Mouse (Mus musculus): ENCODE measurements around the gene Styx.
"Not testable (repeated sequence)": the region's sequence is repeated elsewhere in the genome, so short reads cannot be mapped to it uniquely, and the experiment has no call there.

Gene Styx

DNA sequence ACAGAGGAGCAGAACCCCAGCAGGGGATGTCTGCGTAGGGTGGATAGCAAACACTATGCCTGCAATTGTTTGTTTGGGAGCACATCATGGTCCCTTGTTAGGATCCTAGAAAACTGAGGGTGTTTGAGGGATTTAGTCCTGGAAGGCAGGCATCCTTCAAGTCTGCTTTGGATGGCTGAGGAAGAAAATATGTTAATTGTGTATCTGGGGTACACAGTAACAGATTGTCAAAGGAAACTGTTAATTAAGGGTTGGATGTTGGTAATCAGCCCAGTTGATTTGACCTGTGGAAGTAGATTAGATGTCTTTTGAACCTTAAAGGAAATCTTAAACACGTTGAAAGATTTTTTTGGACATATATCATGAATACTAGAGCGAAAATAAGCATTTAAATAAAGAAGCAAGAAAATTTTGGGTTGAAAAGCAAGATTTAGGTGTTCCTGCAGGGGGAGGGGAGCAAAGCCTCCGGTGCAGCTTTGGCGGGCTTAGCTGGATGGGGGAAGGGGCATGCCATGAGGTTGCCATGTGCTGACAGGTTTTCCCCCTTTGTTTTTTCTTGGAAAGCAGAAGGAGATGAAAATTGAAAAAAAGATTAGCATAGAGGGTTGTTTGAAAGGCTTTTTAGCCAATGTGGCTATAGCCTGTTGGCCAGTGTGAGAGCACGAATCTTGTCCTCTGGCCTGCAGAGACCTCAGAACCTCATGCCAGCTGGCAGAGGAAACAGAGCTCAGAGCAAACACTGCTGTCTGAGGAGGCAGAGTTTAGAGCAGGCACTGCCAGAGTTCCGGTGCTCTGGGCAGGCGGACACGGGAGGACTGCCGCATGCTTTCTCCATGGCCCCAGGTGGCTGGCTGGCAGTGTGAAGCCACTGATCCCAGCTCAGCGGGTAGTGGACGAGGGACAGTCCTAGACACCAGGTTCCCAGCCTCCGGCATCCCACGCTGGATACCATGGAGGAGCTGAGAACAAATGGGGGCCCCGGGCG, 13.6 kb downstream of the Styx start:
- DNase-seq (ENCODE audit: low spot score in 2 of 2), result no peak

DNA sequence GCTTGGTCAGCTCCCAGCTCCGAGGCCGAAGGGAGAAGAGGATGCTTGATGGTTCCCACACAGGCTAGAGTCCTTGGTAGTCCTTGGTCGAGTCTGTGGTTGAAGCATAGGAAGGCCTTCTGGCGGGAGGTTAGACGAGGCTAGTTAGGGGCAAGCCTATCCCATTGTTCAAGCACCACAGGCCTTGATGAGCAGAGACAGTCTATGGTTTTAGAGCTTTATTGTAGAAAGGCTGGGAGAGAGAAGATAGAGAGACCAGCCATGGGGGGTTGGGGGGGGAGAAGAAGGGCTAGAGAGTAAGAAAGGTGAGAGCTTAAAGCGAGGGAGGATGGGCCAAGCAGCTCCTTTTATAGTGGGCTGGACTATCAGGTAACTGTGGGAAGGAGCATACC, 14.3 kb downstream of the Styx start:
- no peak for DNase-seq (ENCODE audit: low spot score in 2 of 2)

DNA sequence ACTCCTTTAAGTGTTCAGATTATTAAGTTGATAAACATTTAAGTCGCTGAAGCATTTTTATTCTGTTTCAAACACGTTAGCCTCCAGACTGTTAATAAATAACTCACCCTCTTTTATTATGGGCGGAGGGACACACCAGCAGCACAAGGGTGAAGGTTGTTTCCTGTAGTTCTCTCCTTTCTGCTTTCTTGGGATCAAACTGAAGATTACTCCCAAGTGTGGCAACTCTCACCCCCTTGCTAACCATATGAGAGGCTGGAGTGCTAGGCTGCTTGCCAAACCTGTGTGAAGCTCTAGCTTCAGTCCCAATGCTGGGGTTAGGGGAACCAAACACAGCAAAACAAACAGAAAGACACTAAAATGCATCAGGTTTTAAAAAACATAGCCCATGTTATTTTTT, 27.9 kb downstream of the Styx start:
- DNase-seq (ENCODE audit: low spot score in 2 of 2), result no peak

DNA sequence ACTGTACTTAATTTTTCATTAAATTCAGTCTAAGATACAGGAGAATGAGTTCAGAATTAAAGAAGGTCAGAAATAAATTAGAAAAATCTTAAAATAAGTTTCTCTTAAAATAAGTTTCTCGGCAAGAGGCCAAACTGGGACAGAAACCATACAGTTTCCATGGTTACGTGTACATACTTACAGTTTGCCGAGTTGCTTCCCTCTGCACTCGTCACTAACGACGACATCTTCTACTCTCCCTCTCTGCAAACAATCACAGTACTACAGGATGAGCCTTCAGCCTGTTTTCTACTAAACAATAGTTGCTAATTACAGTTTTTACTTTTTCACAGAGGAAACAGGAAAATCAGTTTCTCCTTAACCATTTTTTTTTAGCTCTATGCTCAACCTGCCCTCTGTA, 29.9 kb downstream of the Styx start:
- DNase-seq (ENCODE audit: low spot score in 2 of 2), result no peak

DNA sequence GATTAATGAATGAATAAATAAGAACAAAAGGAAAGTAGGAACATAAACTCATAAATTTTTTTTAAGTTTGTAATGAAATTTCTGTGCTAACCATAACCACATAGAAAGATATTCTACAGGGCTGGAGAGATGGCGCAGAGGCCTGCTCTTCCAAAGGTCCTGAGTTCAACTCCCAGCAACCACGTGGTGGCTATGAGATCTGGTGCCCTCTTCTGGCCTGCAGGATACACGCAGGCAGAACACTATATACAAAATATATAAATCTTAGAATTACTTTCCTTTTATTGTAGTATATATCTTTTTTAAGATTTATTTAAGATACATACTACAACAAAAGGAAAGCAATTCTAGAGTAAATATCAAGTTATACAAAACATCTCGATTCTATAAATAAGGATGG, 32.0 kb downstream of the Styx start:
- no peak for DNase-seq (ENCODE audit: low spot score in 2 of 2)

DNA sequence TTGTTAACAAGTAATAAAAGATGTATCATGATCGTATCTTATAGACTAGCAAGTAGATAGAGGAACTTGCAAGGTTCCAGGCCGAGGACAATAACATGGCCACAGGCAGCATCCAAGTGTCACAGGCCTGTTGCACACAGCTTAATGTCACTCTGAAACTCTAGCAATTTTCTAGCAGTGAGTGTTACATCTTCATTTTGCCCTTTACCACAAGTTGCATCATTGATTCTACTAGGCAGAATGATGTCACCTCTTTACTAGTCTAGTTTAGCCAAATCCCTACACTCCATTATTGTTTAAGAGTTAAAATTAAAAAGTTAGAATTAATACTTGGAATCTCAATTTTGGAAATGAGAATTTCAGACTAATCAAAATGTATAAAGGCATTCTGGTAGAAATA, 34.7 kb downstream of the Styx start:
- DNase-seq (ENCODE audit: low spot score in 2 of 2), result no peak

DNA sequence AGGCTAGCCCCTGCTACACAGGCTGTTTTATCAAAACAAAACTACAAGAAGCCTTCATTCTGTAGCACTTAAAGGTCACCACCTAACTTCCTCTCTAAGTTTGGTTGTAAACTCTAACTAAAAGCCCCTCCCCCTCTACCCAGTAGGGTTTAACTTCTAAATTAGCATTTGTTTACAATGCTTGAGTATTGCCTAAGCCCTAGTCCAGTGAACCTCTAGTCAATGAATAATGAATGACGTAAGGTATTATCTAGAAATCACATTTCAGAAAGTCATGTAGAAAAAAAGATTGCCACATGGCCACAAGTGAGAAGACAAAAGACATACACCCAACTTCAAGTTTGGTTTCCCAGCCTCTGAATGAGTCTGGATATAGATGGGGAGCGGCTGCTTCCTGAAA, 36.6 kb downstream of the Styx start:
- no peak for DNase-seq (ENCODE audit: low spot score in 2 of 2)

DNA sequence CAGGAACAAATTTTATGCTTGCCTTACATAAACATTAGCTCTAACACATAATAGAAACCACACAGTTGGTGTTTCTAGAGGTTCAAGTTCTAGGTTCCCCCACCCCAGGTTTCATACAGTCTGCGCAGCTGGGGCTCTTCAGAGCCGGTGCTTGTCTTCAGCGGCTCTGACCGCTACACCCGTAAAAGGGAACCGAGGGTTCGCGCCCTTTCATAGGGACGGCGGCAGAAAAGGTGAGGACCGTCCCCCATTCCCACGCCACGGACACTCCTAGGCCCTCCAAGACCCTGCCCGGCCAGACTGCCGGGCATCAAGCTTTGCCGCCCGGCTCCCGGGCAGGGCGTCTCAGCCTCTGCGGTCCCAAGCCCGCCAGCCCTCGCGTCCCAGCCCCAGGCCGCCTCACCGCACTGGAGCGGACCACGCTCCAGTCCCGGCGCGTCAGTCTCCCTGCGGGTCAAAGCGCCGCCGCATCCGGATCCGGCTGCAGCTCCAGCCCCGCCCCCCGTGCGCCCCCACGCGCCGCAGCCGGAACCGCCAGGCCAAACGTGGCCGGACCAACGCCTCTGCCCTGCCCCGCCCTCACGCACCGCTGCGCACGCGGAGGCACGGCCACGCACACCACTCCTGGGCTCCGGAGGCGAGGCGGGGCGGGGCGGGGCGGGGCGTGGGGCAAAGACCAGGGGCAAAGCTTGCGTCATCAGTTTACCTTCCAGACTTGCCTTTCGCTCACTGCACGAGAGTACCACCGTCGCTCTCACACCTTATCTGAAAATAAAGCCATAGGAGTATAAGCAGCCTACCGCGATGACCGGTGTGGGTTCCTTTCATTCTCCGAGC, 37.7 kb downstream of the Styx start:
- peak; percentile 67 to 82 for DNase-seq (ENCODE audit: low spot score in 2 of 2)

DNA sequence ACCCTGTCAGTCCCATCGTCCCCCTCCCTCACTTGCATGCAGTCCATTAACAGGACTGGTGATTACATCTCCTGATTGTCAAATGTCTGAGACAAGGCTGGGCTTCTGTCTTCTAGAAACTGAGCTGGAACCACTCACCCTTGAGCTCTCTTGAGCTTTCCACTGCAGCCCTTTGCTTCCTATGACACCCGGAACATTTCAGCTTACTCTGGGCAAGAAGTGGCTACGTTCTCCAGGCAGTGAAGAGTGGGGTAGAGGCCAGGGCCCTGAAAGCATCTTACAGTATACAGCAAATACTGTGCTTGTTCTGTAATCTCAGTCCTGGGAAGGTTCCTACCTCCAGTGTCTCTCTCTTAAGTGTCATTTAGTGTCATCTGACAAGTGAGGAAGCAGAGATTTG, 38.3 kb downstream of the Styx start:
- peak in 1 of 2 experiments; percentile 10 for DNase-seq (ENCODE audit: low spot score in 2 of 2)

DNA sequence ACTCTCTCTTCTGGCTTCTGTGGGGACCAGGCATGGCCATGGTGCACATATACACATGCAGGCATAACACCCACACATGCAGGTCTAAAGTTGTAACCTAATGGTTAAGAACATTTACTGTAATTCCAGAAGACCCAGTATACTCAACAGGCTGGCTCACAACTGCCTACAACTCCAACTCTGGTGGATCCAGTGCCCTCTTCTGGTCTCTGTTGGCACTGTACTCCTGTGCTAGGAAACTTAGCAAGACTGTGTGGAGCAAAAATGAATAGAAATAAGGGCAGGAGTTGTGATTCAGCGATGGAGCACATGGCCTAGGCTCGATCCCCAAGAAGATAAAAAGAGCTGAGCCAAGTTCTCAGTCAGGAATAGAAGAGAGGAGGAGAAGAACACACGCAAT, 48.9 kb downstream of the Styx start:
- DNase-seq (ENCODE audit: low spot score in 2 of 2), result peak in 1 of 2 experiments; percentile 20

DNA sequence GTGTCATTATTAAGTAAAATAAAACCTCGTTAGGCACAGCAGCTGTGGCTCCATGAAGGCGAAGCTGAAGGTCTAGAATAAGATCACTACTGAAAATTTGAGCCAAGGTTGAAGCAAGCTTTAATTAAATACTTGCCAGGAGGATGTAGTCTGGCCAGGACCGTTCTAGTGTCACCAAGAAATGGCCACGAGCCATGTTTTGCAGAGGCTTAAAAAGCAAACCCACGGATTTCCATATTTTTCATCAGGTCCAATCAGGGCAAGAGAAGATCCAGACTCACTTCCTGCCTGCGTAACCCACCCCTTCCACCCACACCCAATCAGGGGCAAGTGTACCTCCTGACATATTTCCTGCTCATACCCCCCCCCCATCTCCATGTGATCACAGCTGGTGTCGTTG, 52.8 kb downstream of the Styx start:
- DNase-seq (ENCODE audit: low spot score in 2 of 2), result no peak

DNA sequence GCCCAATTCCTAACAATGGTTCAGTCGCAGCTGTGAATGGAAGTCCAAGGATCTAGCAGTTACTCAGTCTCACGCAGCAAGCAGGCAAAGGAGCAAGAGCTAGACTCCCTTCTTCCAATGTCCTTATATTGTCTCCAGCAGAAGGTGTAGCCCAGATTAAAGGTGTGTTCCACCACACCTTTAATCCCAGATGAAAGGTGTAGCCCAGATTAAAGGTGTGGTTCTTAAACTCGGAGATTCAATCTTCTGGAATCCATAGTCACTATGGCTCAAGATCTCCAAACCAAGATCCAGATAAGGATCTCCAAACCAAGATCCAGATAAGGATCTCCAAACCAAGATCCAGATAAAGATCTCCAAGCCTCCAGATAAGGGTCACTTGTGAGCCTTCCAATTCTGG, 53.9 kb downstream of the Styx start, which contains the start of gene Gnpnat1:
Gnpnat1 (minus strand) TSS at position 101 of the 400 bp plus-strand sequence.
- not testable (repeated sequence) for DNase-seq (ENCODE audit: low spot score in 2 of 2)

DNA sequence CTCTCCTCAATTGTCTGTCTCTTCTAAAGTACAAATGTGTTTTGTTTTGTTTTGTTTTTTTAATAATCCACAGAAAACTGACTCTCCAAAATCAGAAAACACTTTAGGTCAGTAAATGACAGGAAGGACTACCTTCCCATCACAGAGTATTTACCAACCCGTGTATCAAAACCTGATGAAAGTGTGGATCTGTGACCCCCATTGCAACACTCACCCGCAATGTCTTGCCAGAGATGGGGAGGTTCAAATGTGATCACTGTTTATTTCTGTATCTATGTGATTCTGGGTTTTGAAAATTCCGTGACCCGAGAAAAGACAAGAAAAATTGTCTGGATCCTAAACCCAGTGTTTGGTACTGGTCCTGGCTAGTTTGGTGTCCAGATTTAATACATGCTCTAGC, 65.4 kb downstream of the Styx start:
- DNase-seq (ENCODE audit: low spot score in 2 of 2), result no peak

DNA sequence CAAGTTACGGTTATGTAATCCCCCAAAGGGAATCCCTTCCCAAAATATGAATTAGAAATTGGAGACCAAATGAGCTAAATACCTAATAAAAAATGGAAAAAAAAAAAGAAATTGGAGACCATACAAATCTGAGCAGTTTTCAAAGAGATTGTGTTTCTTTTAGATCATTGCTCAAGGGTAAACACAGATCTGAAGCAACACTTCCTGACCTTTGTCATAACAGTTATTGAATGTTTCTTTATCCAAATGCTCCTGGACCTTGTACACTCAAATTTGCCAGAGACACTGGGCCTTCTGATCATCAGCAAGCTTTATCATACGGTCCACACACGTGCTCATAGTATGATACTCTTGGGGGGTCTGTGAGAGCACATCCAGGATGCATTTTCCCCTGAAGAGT, 67.7 kb downstream of the Styx start:
- DNase-seq (ENCODE audit: low spot score in 2 of 2), result no peak

DNA sequence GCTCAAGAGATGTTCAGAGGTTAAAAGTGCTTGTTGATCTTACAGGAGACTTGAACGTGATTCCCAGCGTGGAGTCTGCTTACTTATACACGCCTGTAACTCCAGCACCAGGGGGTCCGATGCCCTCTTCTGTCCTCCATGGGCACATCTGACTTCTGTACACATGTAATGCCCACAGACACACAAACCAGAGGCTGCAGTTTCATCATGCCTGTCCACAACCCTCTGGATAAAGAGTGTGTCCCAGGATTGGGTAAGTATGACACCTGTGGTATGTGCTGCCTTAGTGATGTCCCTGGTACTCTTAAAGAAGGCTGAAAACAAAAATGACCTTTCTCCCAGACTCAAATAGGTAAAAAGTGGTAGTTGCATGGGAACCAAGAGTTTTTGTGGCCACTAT, 68.4 kb downstream of the Styx start:
- DNase-seq (ENCODE audit: low spot score in 2 of 2), result no peak

DNA sequence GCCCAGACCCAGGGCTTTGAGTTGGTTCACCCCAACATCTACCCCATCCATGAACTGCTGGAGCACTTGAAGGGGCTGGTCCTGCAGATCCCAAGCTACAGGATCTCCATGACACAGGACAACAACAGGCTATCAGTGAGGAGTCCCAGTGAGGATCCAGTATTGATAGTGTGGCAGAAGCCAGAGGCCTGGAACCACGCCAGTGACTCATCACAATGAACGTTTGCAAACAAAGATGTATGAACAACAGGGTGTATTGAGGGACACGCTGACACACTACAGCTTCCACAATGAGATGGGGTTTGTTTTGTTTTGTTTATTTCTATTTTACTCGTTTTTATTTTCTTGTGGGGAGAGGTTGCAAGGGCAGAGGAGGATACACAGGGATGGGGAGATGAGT, 71.5 kb downstream of the Styx start:
- DNase-seq (ENCODE audit: low spot score in 2 of 2), result no peak

DNA sequence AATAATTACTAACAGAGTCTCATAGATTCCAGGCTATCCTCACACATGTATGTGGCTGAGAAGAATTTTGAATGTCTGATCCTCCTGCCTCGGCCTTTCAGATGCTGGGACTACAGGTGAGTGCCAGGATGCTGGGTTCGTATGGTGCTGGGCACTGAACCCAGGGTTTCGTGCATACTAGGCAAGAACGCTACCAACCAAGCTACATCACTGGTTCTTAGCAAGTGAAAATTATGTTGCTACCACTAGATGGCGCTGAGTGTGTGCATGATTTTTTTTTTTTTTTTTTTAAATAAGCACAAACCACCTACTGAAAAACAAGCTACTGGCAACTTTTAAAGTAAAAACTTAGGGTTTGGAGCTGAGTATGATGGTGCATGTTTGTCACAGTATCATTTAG, 72.3 kb downstream of the Styx start:
- peak in 1 of 2 experiments; percentile 16 for DNase-seq (ENCODE audit: low spot score in 2 of 2)

DNA sequence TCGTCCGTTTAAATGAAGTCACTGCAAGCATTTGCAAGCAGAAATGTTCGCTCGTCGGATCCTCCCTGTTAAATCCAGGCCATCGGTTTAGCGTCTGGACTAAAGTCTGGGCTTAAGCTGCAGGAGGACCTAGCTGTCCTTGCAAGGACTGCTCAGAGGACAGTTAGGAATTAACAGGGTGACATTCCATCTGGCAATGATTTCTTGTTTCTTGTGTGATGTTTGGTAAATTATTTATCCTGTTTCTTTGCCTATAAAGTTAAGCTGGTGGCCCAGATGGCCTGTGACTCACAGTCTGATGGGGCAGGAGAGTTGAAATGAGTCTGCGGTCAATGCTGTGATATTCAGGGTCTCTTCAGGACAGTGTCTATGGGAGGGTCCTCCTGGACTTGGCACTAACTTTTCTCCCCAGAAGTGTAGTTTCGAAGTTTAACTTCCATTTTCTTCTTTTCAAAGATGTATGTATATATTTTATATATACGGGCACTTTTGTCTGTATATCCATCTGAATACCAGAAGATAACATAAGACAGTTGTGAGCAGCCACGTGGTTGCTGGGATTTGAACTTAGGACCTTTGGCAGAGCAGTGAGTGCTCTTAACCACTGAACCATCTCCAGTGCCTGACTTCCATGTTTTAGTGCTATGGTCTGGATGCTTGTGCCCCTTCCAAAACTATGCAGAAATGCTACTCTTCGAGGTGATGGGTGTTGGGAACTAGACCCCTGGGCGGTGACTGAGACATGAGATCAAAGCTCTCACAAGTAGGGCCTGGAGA, 79.4 kb downstream of the Styx start:
- DNase-seq (ENCODE audit: low spot score in 2 of 2), result no peak

DNA sequence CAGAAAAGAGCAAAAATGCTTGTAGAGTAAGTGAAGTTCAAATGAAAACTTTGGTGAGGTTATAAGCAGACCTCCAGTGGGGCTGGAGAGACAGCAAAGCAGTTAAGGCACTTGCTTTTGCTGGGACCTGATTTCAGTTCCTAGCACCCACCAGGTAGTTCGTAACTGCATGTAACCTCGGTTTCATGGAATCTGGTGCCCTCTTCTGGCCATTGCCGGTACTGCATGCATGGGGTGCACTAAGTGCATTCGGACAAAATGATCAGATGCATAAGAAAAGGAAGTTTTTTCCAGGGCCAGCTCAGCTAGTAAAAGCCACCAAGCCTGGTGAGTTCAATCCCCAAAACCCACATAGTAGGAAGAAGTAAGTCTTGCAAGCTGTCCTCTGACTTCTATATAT, 81.1 kb downstream of the Styx start:
- peak; percentile 22 to 41 for DNase-seq (ENCODE audit: low spot score in 2 of 2)

DNA sequence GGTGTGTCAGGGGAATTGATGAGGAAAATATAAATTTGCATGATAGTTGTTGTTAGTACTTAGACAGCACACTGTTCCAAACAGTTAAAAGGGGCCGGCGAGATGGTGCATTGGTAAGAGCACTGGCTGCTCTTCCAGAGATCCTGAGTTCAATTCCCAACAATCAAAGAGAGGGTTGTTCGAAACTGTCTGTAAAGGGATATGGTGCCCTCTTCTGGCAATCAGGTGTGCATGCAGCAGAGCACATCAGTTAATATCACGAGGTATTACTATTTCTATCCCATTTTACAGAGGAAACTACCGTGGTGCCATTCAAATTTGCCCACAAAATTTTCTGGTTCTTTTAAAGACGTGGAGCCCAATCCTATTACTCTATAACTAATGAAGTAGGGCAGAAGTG, 83.3 kb downstream of the Styx start:
- DNase-seq (ENCODE audit: low spot score in 2 of 2), result no peak

DNA sequence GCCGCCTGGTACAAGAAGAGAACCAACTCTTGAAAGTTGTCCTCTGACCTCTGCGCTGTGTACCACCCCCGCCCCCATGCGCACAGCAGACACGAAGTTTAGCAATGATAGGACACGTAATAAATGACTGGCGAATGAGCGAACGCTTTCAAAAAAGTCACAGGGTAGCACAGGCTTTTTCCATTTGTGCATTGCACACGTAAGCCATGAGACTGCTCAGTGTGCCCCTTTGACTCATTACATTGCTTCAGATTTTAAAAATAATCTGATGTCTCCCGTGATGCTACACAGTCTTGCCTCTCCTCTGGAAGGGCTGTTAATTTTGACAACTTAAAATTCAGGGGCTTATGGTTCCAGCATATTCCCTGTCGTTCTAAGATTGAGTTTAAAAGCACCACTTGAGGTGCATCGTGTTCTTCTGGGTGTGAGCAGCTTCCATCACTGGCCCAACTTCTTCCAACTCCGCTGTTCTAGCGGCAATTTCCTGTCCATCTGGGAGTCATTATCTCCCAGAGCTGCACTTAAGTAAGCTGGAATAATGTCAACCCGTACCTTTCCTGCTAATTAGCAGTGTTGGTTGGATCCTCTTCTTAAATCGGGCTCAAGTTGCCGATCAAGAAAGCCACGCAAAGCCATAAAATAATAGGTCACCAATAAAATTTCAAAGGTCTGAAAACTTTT, 87.5 kb downstream of the Styx start:
- no peak for DNase-seq (ENCODE audit: low spot score in 2 of 2)
